Mouse (Mus musculus): ENCODE measurements around the gene Cd70. TPM values are rescaled to one million over a fixed set of nuclear protein-coding genes. Genes with fewer than 3 reads are reported as not detected.

Gene Cd70
- polyA plus RNA-seq, 1 experiment from 2014 or later: 0.23 TPM

DNA sequence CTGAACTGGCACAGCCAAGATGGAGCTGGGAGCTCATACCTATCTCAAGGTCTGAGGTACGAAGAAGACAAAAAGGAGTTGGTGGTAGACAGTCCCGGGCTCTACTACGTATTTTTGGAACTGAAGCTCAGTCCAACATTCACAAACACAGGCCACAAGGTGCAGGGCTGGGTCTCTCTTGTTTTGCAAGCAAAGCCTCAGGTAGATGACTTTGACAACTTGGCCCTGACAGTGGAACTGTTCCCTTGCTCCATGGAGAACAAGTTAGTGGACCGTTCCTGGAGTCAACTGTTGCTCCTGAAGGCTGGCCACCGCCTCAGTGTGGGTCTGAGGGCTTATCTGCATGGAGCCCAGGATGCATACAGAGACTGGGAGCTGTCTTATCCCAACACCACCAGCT lies 42.5 kb downstream of the Cd70 start:
- no peak for ATAC-seq
- Histone ChIP-seq H3K36me3 (no peaks in the 10 kb centered on the region), H3K9me3 (no peaks in the 10 kb centered on the region), H3K4me2 (replicated peaks) (no peak overlapping the region; the same call in 1 of the 2 replicates), H3K4me1 (replicated peaks) (peaks cover 8% of the 10 kb centered on the region), H3K9ac (no peak overlapping the region), H3K27ac (no peak overlapping the region), H3K27me3 (replicated peaks) (no peaks in the 10 kb centered on the region), H3K4me3 (replicated peaks) (no peak overlapping the region)
- 89% methylated on average over 5 of the region's 5 CpGs for WGBS

DNA sequence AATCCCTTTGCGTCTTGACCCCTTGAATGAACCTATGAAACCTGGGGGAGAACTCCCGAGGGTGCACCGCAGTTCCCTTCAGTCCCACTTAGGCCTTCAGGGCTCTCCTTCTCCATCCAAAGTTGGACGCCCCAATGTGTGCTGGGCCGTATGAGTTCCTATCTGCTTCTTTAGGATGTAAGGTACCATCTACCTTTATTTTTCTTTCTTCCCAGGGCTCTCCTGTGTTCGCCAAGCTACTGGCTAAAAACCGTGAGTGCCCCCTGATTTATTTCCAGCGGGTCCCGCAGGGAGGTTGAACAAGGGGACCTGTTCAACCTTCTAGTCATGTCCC lies 43.6 kb downstream of the Cd70 start:
- WGBS: 10% methylated on average over 9 of the region's 9 CpGs
- Histone ChIP-seq H3K4me2 (replicated peaks) (peak overlapping the region; percentile 93), H3K4me3 (replicated peaks) (peak overlapping the region; percentile 67), H3K9ac (peak overlapping the region; percentile 70; the same call in 1 of the 2 replicates), H3K27ac (no peak overlapping the region), H3K4me1 (replicated peaks) (peaks cover 8% of the 10 kb centered on the region), H3K9me3 (no peaks in the 10 kb centered on the region), H3K36me3 (no peaks in the 10 kb centered on the region; the same call in 1 of the 2 replicates), H3K27me3 (replicated peaks) (no peaks in the 10 kb centered on the region)
- ATAC-seq: no peak

GRCm38 (mm10) chr17:57105181-57106034 lies 44.2 kb downstream of the Cd70 start, which contains the start of gene Tnfsf9:
Tnfsf9 (plus strand) TSS chr17:57105325.
- peak within 1 kb of the TSS; percentile 70 for H3K9ac ChIP-seq
- H3K4me3 ChIP-seq (replicated peaks): peak within 1 kb of the TSS; percentile 67
- H3K27ac ChIP-seq: peak within 1 kb of the TSS; percentile 77
- no peaks in the 10 kb centered on the region for H3K27me3 ChIP-seq (replicated peaks)
- no peaks in the 10 kb centered on the region; the same call in 1 of the 2 replicates for H3K36me3 ChIP-seq
- peak within 1 kb of the TSS; percentile 93 for H3K4me2 ChIP-seq (replicated peaks)
- ATAC-seq: peak; percentile 90
- H3K9me3 ChIP-seq: no peaks in the 10 kb centered on the region
- peaks cover 8% of the 10 kb centered on the region for H3K4me1 ChIP-seq (replicated peaks)
- WGBS: under 1% methylated on average over 54 of the region's 61 CpGs

- Histone ChIP-seq H3K4me3 (replicated peaks) (peak overlapping the region; percentile 67), H3K9ac (no peak overlapping the region), H3K36me3 (no peaks in the 10 kb centered on the region; the same call in 1 of the 2 replicates), H3K4me1 (replicated peaks) (peaks cover 8% of the 10 kb centered on the region), H3K27me3 (replicated peaks) (no peaks in the 10 kb centered on the region), H3K9me3 (no peaks in the 10 kb centered on the region), H3K4me2 (replicated peaks) (peak overlapping the region; percentile 93), H3K27ac (no peak overlapping the region)
- 41% methylated on average over 4 of the region's 4 CpGs for WGBS
- peak; percentile 14; the same call in 1 of the 2 replicates for ATAC-seq
Measured at GRCm38 (mm10) chr17:57104496-57104895, 45.1 kb downstream of the Cd70 start.

GRCm38 (mm10) chr17:57102276-57102675 lies 47.3 kb downstream of the Cd70 start:
- Histone ChIP-seq H3K4me3 (replicated peaks) (no peak overlapping the region), H3K9me3 (no peaks in the 10 kb centered on the region), H3K9ac (no peak overlapping the region), H3K4me2 (replicated peaks) (no peak overlapping the region), H3K4me1 (replicated peaks) (peaks cover 8% of the 10 kb centered on the region), H3K27me3 (replicated peaks) (no peaks in the 10 kb centered on the region), H3K27ac (no peak overlapping the region), H3K36me3 (no peaks in the 10 kb centered on the region; the same call in 1 of the 2 replicates)
- ATAC-seq: no peak
- 76% methylated on average over 2 of the region's 2 CpGs for WGBS

- ATAC-seq: no peak
- Histone ChIP-seq H3K4me2 (replicated peaks) (no peak overlapping the region), H3K36me3 (no peaks in the 10 kb centered on the region; the same call in 1 of the 2 replicates)
Measured at GRCm38 (mm10) chr17:57099629-57100325, 49.8 kb downstream of the Cd70 start.

GRCm38 (mm10) chr17:57098321-57098720 lies 51.3 kb downstream of the Cd70 start:
- Histone ChIP-seq H3K9ac (no peak overlapping the region), H3K27ac (no peak overlapping the region), H3K4me2 (replicated peaks) (no peak overlapping the region), H3K4me3 (replicated peaks) (no peak overlapping the region), H3K9me3 (no peaks in the 10 kb centered on the region), H3K27me3 (replicated peaks) (no peaks in the 10 kb centered on the region), H3K36me3 (no peaks in the 10 kb centered on the region; the same call in 1 of the 2 replicates), H3K4me1 (replicated peaks) (0 out of 2 replicates have a peak, but pooled peaks cover 2% of the 10 kb centered on the region)
- 80% methylated on average over 5 of the region's 5 CpGs for WGBS
- no peak for ATAC-seq

More at GRCm38 (mm10) chr17:57099629-57100325, 49.8 kb downstream of the Cd70 start:
- 20% methylated on average over 10 of the region's 10 CpGs for WGBS
- Histone ChIP-seq H3K9me3 (no peaks in the 10 kb centered on the region), H3K27ac (no peak overlapping the region), H3K4me3 (replicated peaks) (no peak overlapping the region), H3K9ac (no peak overlapping the region), H3K27me3 (replicated peaks) (no peaks in the 10 kb centered on the region), H3K4me1 (replicated peaks) (peaks cover 6% of the 10 kb centered on the region)

GRCm38 (mm10) chr17:57096623-57096920 lies 53.0 kb downstream of the Cd70 start:
- H3K27ac ChIP-seq: no peak overlapping the region
- WGBS: 2% methylated on average over 11 of the region's 11 CpGs
- no peak overlapping the region for H3K9ac ChIP-seq
- H3K4me1 ChIP-seq (replicated peaks): 0 out of 2 replicates have a peak, but pooled peaks cover 2% of the 10 kb centered on the region
- H3K27me3 ChIP-seq (replicated peaks): no peaks in the 10 kb centered on the region
- H3K4me2 ChIP-seq (replicated peaks): peak overlapping the region; percentile 52
- ATAC-seq: peak; percentile 86
- H3K9me3 ChIP-seq: no peaks in the 10 kb centered on the region
- peak overlapping the region; percentile 23 for H3K4me3 ChIP-seq (replicated peaks)
- no peaks in the 10 kb centered on the region for H3K36me3 ChIP-seq

Other genes with a start within 250 kb of the Cd70 start
- 39.9 and 40.2 TPM in 2 replicates for gene Mllt1, start 214.4 kb downstream of the Cd70 start, polyA plus RNA-seq (2015; fragmentation: Nextera tagmentation; extraction: Ambion mirVana)
- gene Acer1, start 167.7 kb downstream of the Cd70 start, polyA plus RNA-seq (2015; fragmentation: Nextera tagmentation; extraction: Ambion mirVana): 0.46 and 1.00 TPM in 2 replicates
- 149 and 166 TPM in 2 replicates for gene Clpp, start 159.5 kb downstream of the Cd70 start, polyA plus RNA-seq (2015; fragmentation: Nextera tagmentation; extraction: Ambion mirVana)
- gene Alkbh7, start 152.4 kb downstream of the Cd70 start, polyA plus RNA-seq (2015; fragmentation: Nextera tagmentation; extraction: Ambion mirVana): 41.1 and 42.4 TPM in 2 replicates
- 0.45 TPM in 1 of 2 replicates, not detected in the other for gene Pspn, start 149.8 kb downstream of the Cd70 start, polyA plus RNA-seq (2015; fragmentation: Nextera tagmentation; extraction: Ambion mirVana)
- 60.0 and 61.8 TPM in 2 replicates for gene Gtf2f1, start 138.5 kb downstream of the Cd70 start, polyA plus RNA-seq (2015; fragmentation: Nextera tagmentation; extraction: Ambion mirVana)
- 0.24 and 0.42 TPM in 2 replicates for gene Gm17949, start 138.3 kb downstream of the Cd70 start, polyA plus RNA-seq (2015; fragmentation: Nextera tagmentation; extraction: Ambion mirVana)
- gene Khsrp, start 118.3 kb downstream of the Cd70 start, polyA plus RNA-seq (2015; fragmentation: Nextera tagmentation; extraction: Ambion mirVana): 37.5 and 38.9 TPM in 2 replicates
- gene Slc25a41, start 108.1 kb downstream of the Cd70 start, polyA plus RNA-seq (2015; fragmentation: Nextera tagmentation; extraction: Ambion mirVana): not detected in 2 replicates
- 90.2 and 91.6 TPM in 2 replicates for gene Crb3, start 90.7 kb downstream of the Cd70 start, polyA plus RNA-seq (2015; fragmentation: Nextera tagmentation; extraction: Ambion mirVana)
- 7.8 and 8.8 TPM in 2 replicates for gene Slc25a23, start 89.9 kb downstream of the Cd70 start, polyA plus RNA-seq (2015; fragmentation: Nextera tagmentation; extraction: Ambion mirVana)
- gene Dennd1c, start 71.3 kb downstream of the Cd70 start, polyA plus RNA-seq (2015; fragmentation: Nextera tagmentation; extraction: Ambion mirVana): 6.5 and 6.7 TPM in 2 replicates
- 24.2 and 27.1 TPM in 2 replicates for gene Tubb4a, start 62.0 kb downstream of the Cd70 start, polyA plus RNA-seq (2015; fragmentation: Nextera tagmentation; extraction: Ambion mirVana)
- 8.3 and 8.9 TPM in 2 replicates for gene Tnfsf9, start 44.5 kb downstream of the Cd70 start, polyA plus RNA-seq (2015; fragmentation: Nextera tagmentation; extraction: Ambion mirVana)
- 0.23 and 0.29 TPM in 2 replicates for gene Tnfsf14, start 44.4 kb upstream of the Cd70 start, polyA plus RNA-seq (2015; fragmentation: Nextera tagmentation; extraction: Ambion mirVana)
- 4.3 and 7.7 TPM in 2 replicates for gene C3, start 78.4 kb upstream of the Cd70 start, polyA plus RNA-seq (2015; fragmentation: Nextera tagmentation; extraction: Ambion mirVana)
- gene Gpr108, start 98.7 kb upstream of the Cd70 start, polyA plus RNA-seq (2015; fragmentation: Nextera tagmentation; extraction: Ambion mirVana): 32.6 and 34.7 TPM in 2 replicates
- 45.2 and 46.1 TPM in 2 replicates for gene Trip10, start 99.7 kb upstream of the Cd70 start, polyA plus RNA-seq (2015; fragmentation: Nextera tagmentation; extraction: Ambion mirVana)
- gene Vav1, start 129.3 kb upstream of the Cd70 start, polyA plus RNA-seq (2015; fragmentation: Nextera tagmentation; extraction: Ambion mirVana): 3.2 TPM in 2 replicates
- 5.7 and 6.3 TPM in 2 replicates for gene Adgre1, start 208.9 kb upstream of the Cd70 start, polyA plus RNA-seq (2015; fragmentation: Nextera tagmentation; extraction: Ambion mirVana)